Mouse (Mus musculus) ovary, adult 18-20 months (tissue): ENCODE data around the gene Caap1.

Experiments used
- DNase-seq: peaks from one replicate; pipeline ENCODE4 v3.0.0; 2022; ENCODE audit warnings: low spot score, mixed read lengths

Caap1 gene

GRCm38 (mm10) chr4:94515366-94515765 lies 41.2 kb downstream of the Caap1 start:
- DNase-seq: no peak

- DNase-seq: no peak
These were observed 79.7 kb downstream of the Caap1 start for GRCm38 (mm10) chr4:94476749-94477399.

GRCm38 (mm10) chr4:94473286-94473685 lies 83.3 kb downstream of the Caap1 start:
- DNase-seq: no peak

- DNase-seq: no peak
These were observed 97.2 kb downstream of the Caap1 start for GRCm38 (mm10) chr4:94459424-94459823.

- DNase-seq: no peak
These were observed 101.7 kb downstream of the Caap1 start for GRCm38 (mm10) chr4:94454857-94455256.
